Mouse (Mus musculus): ENCODE measurements around the gene Abcg1. TPM values are rescaled to one million over a fixed set of nuclear protein-coding genes. Genes with fewer than 3 reads are reported as not detected.

Abcg1 gene
- total and polyA plus RNA-seq, 2 experiments from 2014 or later, result 17.4 to 34.9 TPM

DNA sequence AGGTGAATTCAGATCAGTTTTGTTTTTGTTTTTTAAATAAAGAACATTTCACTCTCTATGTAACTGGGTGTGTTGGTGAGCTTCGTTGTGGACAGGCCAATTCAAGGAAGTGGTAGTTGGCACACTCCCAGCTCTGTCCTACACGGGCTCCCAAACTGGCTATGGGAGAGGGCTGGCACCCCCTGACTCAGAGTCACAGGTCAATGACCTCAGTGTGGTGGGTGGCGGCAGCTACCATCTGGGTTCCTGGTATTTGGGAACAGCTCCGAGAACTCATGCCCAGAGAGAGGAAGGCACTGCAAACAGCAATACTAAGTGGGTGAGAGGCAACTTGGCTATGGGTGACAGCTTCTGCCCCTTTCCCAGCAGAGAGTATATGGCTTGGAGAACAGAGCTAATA, 19.1 kb upstream of the Abcg1 start:
- WGBS, result 54% methylated on average over 4 of the region's 4 CpGs
- no peak for ATAC-seq
- Histone ChIP-seq H3K4me2 (ENCODE audit: low read depth, low read length) (no peak overlapping the region), H3K4me1 (ENCODE audit: insufficient read depth, low read length) (peaks cover 8% of the 10 kb centered on the region; the same call in 1 of the 2 replicates), H3K4me3 (ENCODE audit: low read length) (no peak overlapping the region), H3K9ac (replicated peaks; ENCODE audit: low read length) (no peak overlapping the region), H3K36me3 (ENCODE audit: insufficient read depth, low read length) (no peaks in the 10 kb centered on the region), H3K27me3 (ENCODE audit: insufficient read depth, low read length) (no peaks in the 10 kb centered on the region), H3K9me3 (ENCODE audit: low read length) (no peaks in the 10 kb centered on the region), H3K27ac (no peak overlapping the region)
- DNase-seq (ENCODE audit: low spot score), result no peak
- no peak for TF ChIP-seq CTCF (IDR thresholded peaks at IDR 0.05; ENCODE audit: low read depth)

DNA sequence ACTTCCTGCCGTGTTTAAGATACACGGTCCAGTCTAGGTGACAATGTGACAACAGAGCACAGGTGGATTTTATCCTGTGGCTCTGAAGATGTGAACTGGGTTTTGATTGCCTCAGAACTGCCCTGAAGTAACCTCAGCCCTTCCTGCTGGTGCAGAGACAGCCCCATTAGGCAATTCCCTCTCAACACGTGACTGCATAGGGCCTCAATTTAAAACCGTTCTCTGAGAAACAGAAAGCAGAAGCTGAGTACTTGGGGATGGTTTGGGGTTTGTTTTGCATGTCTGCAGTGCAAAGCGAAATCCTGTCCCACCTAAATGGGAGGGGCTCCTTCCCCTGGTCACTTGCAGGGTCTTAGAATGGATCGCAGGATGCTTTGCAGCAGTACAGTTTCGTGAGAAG, 17.8 kb upstream of the Abcg1 start:
- DNase-seq (ENCODE audit: low spot score) (no peak), ATAC-seq (no peak)
- Histone ChIP-seq H3K4me1 (ENCODE audit: insufficient read depth, low read length) (0 out of 2 replicates have a peak, but pooled peaks cover under 1% of the 10 kb centered on the region), H3K36me3 (ENCODE audit: insufficient read depth, low read length) (no peaks in the 10 kb centered on the region), H3K9me3 (ENCODE audit: low read length) (no peaks in the 10 kb centered on the region), H3K4me3 (ENCODE audit: low read length) (no peak overlapping the region), H3K27ac (no peak overlapping the region), H3K9ac (replicated peaks; ENCODE audit: low read length) (no peak overlapping the region), H3K27me3 (ENCODE audit: insufficient read depth, low read length) (no peaks in the 10 kb centered on the region), H3K4me2 (ENCODE audit: low read depth, low read length) (no peak overlapping the region)
- 73% methylated on average over 7 of the region's 7 CpGs for WGBS
- no peak for TF ChIP-seq CTCF (IDR thresholded peaks at IDR 0.05; ENCODE audit: low read depth)

DNA sequence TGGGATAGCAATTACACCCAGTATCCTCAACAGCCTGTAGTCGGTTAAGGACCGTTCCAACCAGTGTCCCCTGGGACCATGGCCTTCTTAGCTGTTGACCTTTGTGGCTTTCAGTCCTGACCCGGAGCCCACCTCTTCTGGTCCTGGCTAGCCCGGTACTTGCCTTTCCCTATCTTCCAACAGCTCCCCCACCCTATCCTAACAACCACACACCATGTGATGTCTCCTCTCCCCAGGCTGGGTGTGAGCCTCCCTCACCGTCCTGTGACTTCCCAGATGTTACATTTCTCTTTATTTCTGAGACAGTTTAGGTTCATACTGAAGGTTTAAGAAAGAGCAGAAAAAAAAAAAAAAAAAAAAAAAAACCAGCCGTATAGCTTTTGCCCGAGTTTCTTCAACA, 17.1 kb upstream of the Abcg1 start:
- Histone ChIP-seq H3K9ac (replicated peaks; ENCODE audit: low read length) (no peak overlapping the region), H3K27me3 (ENCODE audit: insufficient read depth, low read length) (no peaks in the 10 kb centered on the region), H3K27ac (no peak overlapping the region), H3K36me3 (ENCODE audit: insufficient read depth, low read length) (no peaks in the 10 kb centered on the region), H3K4me1 (ENCODE audit: insufficient read depth, low read length) (no peaks in the 10 kb centered on the region), H3K9me3 (ENCODE audit: low read length) (no peaks in the 10 kb centered on the region), H3K4me3 (ENCODE audit: low read length) (no peak overlapping the region), H3K4me2 (ENCODE audit: low read depth, low read length) (no peak overlapping the region)
- ATAC-seq, result no peak
- no peak for TF ChIP-seq CTCF (IDR thresholded peaks at IDR 0.05; ENCODE audit: low read depth)
- 78% methylated on average over 7 of the region's 7 CpGs for WGBS
- no peak for DNase-seq (ENCODE audit: low spot score)

DNA sequence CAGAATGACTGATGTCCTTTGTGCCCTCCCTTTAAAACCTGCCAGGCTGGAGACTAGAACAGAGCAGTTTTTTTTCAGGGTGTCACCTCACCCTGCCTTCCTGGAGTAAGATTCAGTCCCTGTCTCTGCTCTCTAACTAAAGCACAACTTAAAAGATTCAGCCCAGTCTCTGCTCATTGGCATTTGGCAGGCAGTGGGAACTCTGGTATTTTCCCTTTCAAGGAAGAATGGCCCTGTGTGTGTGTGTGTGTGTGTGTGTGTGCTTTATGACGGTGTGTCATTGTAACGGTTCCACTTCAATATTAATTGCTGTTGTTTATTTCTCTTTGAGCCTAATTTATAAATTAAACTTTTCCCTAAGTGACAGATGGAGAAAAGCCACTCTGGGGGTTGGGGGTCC, 14.7 kb upstream of the Abcg1 start:
- DNase-seq (ENCODE audit: low spot score) (no peak), ATAC-seq (no peak)
- H3K4me2 ChIP-seq (ENCODE audit: low read depth, low read length), result no peak overlapping the region
- H3K9ac ChIP-seq (replicated peaks; ENCODE audit: low read length), result no peak overlapping the region
- H3K27ac ChIP-seq, result no peak overlapping the region
- no peak overlapping the region for H3K4me3 ChIP-seq (ENCODE audit: low read length)
- no peaks in the 10 kb centered on the region for H3K9me3 ChIP-seq (ENCODE audit: low read length)
- WGBS, result 35% methylated on average over 2 of the region's 2 CpGs
- H3K36me3 ChIP-seq (ENCODE audit: insufficient read depth, low read length), result no peaks in the 10 kb centered on the region
- no peak for TF ChIP-seq CTCF (IDR thresholded peaks at IDR 0.05; ENCODE audit: low read depth)
- no peaks in the 10 kb centered on the region for H3K27me3 ChIP-seq (ENCODE audit: insufficient read depth, low read length)
- H3K4me1 ChIP-seq (ENCODE audit: insufficient read depth, low read length), result no peaks in the 10 kb centered on the region

DNA sequence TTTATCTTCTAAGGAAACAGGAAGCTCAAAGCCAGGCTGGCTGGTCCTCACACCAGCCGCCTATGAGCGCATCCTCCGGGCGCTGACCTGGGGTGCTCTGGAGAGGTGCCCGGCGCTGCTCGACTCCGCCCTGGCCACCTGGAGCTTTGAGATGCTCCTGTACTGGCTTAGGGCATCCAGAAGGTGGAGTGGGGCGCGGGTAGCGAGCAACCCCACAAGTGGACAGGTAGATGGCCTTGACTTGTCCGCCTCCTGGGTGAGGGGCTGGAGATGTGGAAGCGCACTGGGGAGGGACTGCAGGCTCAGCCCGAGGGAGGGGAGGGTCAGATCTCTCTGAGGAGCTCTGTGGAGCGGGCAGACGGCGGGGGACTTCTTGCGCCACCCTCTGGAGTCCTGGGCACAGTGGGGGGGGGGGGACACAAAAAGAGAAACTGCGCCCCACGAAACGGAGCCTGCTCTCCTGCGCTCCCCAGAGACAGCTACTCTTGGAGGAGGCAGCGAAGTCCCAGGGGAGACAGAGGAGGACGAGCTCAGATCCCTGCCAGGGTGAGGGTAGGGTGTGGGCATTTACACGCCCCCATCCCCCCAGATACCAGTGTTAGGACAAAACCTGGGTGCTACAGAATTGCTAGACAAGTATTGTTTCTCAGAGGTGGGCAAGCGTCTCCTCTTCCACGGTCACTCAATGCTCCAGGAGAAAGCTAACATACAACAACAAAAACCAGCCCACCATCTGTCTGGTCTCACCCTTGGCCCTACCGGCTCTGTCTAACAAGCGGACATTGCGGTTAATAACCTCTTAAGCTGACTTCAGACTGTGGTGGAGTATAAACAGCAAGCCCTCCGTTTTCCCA, 643 bp downstream of the Abcg1 start:
- peak; percentile 48 for ATAC-seq
- WGBS, result 2% methylated on average over 31 of the region's 31 CpGs
- peak; percentile 62 for DNase-seq (ENCODE audit: low spot score)
- Histone ChIP-seq H3K9ac (replicated peaks; ENCODE audit: low read length) (peak overlapping the region; percentile 72), H3K9me3 (ENCODE audit: low read length) (peaks cover 5% of the 10 kb centered on the region; the same call in 1 of the 2 replicates), H3K27ac (peak overlapping the region; percentile 86), H3K4me1 (ENCODE audit: insufficient read depth, low read length) (peaks cover 11% of the 10 kb centered on the region), H3K36me3 (ENCODE audit: insufficient read depth, low read length) (no peaks in the 10 kb centered on the region), H3K4me3 (ENCODE audit: low read length) (peak overlapping the region; percentile 60), H3K27me3 (ENCODE audit: insufficient read depth, low read length) (no peaks in the 10 kb centered on the region), H3K4me2 (ENCODE audit: low read depth, low read length) (peak overlapping the region; percentile 88)
- TF ChIP-seq CTCF (IDR thresholded peaks at IDR 0.05; ENCODE audit: low read depth), result peak; percentile 51; the same call in 1 of the 2 replicates

DNA sequence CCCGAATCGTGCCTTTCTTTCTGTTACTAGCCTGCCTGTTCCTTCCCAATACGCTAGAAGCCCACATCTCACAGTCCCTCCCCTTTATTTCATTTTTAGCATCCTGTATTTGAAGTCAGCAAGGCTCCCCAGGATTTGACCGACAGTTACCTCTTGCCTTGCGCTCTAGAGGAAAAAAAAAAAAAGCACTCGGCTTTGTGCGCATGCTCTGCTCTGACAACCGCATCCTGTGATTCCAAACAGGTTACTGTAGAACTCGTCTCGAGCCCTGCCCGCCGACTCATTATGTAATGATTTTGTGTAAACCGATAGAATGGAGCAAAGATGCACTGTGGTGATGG, 1.2 kb downstream of the Abcg1 start:
- H3K9ac ChIP-seq (replicated peaks; ENCODE audit: low read length), result peak overlapping the region; percentile 72
- peaks cover 11% of the 10 kb centered on the region for H3K4me1 ChIP-seq (ENCODE audit: insufficient read depth, low read length)
- H3K27me3 ChIP-seq (ENCODE audit: insufficient read depth, low read length), result no peaks in the 10 kb centered on the region
- peak; percentile 91 for DNase-seq (ENCODE audit: low spot score)
- H3K4me2 ChIP-seq (ENCODE audit: low read depth, low read length), result peak overlapping the region; percentile 88
- H3K4me3 ChIP-seq (ENCODE audit: low read length), result peak overlapping the region; percentile 60
- under 1% methylated on average over 13 of the region's 13 CpGs for WGBS
- TF ChIP-seq CTCF (IDR thresholded peaks at IDR 0.05; ENCODE audit: low read depth), result no peak
- H3K36me3 ChIP-seq (ENCODE audit: insufficient read depth, low read length), result no peaks in the 10 kb centered on the region
- peak overlapping the region; percentile 86 for H3K27ac ChIP-seq
- ATAC-seq, result peak; percentile 52
- no peaks in the 10 kb centered on the region for H3K9me3 ChIP-seq (ENCODE audit: low read length)

DNA sequence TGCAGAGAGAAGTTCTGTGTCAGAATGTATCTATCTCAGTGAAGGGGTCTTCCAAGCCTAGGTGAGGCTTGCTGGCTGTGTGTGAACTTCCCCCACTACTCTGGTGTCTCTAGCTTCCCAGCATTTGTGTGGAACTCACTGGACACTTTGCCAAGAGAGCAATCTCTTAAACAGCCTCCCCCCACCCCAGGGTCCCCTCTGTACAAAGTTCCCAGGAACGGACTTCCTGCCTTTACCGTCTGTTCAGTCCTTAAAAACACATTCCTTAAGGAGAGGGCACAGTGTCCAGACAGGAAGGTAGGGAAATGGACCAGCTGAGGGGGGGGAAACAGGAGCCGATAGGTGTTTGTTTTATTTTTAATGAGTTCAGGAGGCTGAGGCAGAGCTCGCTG, 2.7 kb downstream of the Abcg1 start:
- no peak overlapping the region for H3K4me3 ChIP-seq (ENCODE audit: low read length)
- DNase-seq (ENCODE audit: low spot score) (no peak), ATAC-seq (no peak)
- H3K9ac ChIP-seq (replicated peaks; ENCODE audit: low read length), result no peak overlapping the region
- H3K9me3 ChIP-seq (ENCODE audit: low read length), result no peaks in the 10 kb centered on the region
- H3K4me2 ChIP-seq (ENCODE audit: low read depth, low read length), result peak overlapping the region; percentile 88; the same call in 1 of the 2 replicates
- 67% methylated on average over 4 of the region's 4 CpGs for WGBS
- H3K27me3 ChIP-seq (ENCODE audit: insufficient read depth, low read length), result no peaks in the 10 kb centered on the region
- no peaks in the 10 kb centered on the region for H3K36me3 ChIP-seq (ENCODE audit: insufficient read depth, low read length)
- peaks cover 11% of the 10 kb centered on the region for H3K4me1 ChIP-seq (ENCODE audit: insufficient read depth, low read length)
- no peak overlapping the region for H3K27ac ChIP-seq
- TF ChIP-seq CTCF (IDR thresholded peaks at IDR 0.05; ENCODE audit: low read depth), result no peak

All from hindbrain, postnatal 0 days (tissue).